Mouse (Mus musculus): ENCODE measurements around the gene Mettl21a. TPM values are rescaled to one million over a fixed set of nuclear protein-coding genes. Genes with fewer than 3 reads are reported as not detected.

Mettl21a gene
- polyA plus RNA-seq, 1 experiment from 2014 or later: 22.0 TPM

DNA sequence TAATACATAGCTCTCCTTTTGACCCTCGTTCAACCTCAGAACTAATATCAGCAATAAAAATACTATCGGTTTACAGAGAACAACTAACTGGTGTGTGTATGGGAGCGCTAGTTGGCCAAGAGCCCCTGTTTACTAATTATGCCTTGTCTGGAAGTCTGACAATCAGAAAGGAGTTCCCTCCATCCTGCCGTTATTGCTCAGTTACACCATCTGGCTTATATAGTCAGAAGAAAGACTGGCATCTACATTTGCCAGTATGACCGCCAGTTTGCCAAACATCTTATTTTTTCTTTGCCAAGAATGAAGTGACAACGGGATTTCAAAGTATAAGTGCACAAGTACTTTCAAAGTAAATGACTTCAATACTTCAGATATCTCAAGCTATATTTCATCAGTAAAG is 24.0 kb upstream of the Mettl21a start:
- Histone ChIP-seq H3K4me2 (replicated peaks; ENCODE audit: low read depth, low read length) (no peak overlapping the region), H3K36me3 (ENCODE audit: control insufficient read depth, insufficient read depth, low read length) (no peaks in the 10 kb centered on the region), H3K4me3 (ENCODE audit: low read depth, low read length) (no peak overlapping the region), H3K9ac (ENCODE audit: low read depth, low read length) (no peak overlapping the region), H3K27ac (ENCODE audit: low read depth, low read length) (no peak overlapping the region), H3K4me1 (replicated peaks; ENCODE audit: control insufficient read depth, insufficient read depth, low read length) (no peaks in the 10 kb centered on the region), H3K27me3 (ENCODE audit: control insufficient read depth, insufficient read depth, low read length) (no peaks in the 10 kb centered on the region), H3K9me3 (ENCODE audit: control insufficient read depth, low read length) (no peaks in the 10 kb centered on the region)
- WGBS: 95% methylated on average over 6 of the region's 6 CpGs
- ATAC-seq (ENCODE audit: low FRiP score) (no peak), DNase-seq (ENCODE audit: low spot score) (no peak)

GRCm38 (mm10) chr1:64639279-64639678 is 22.2 kb upstream of the Mettl21a start:
- 92% methylated on average over 6 of the region's 6 CpGs for WGBS

DNA sequence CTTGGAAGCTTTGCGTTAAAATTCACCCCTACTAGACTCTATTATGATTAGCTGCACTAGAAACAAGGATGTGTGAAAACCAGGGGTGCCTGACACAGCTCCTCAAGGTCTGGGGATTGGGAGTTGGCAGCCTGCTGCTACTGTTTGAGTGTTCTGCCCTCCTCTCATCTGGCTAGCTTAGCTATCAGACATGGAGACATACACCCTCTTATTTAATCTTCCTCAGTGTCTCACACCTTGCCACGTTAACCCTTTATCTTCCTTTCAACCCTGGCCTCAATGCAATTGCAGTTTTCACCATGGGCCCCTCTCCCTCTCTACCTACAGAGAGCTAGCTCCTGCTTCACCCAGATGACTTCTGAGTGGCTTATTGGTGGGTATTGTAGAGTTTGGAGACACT is 18.6 kb upstream of the Mettl21a start:
- Histone ChIP-seq H3K9ac (ENCODE audit: low read depth, low read length) (no peak overlapping the region), H3K4me1 (replicated peaks; ENCODE audit: control insufficient read depth, insufficient read depth, low read length) (no peaks in the 10 kb centered on the region), H3K36me3 (ENCODE audit: control insufficient read depth, insufficient read depth, low read length) (no peaks in the 10 kb centered on the region), H3K4me2 (replicated peaks; ENCODE audit: low read depth, low read length) (no peak overlapping the region), H3K27ac (ENCODE audit: low read depth, low read length) (no peak overlapping the region), H3K9me3 (ENCODE audit: control insufficient read depth, low read length) (no peaks in the 10 kb centered on the region), H3K4me3 (ENCODE audit: low read depth, low read length) (no peak overlapping the region), H3K27me3 (ENCODE audit: control insufficient read depth, insufficient read depth, low read length) (no peaks in the 10 kb centered on the region)
- ATAC-seq (ENCODE audit: low FRiP score): no peak
- WGBS: 82% methylated on average over 2 of the region's 2 CpGs
- DNase-seq (ENCODE audit: low spot score): no peak

More at GRCm38 (mm10) chr1:64639279-64639678, 22.2 kb upstream of the Mettl21a start:
- no peak overlapping the region for H3K27ac ChIP-seq (ENCODE audit: low read depth, low read length)
- H3K4me3 ChIP-seq (ENCODE audit: low read depth, low read length): no peak overlapping the region
- no peaks in the 10 kb centered on the region for H3K27me3 ChIP-seq (ENCODE audit: control insufficient read depth, insufficient read depth, low read length)
- DNase-seq (ENCODE audit: low spot score) (no peak), ATAC-seq (ENCODE audit: low FRiP score) (no peak)
- no peaks in the 10 kb centered on the region for H3K36me3 ChIP-seq (ENCODE audit: control insufficient read depth, insufficient read depth, low read length)
- H3K4me2 ChIP-seq (replicated peaks; ENCODE audit: low read depth, low read length): no peak overlapping the region
- H3K9ac ChIP-seq (ENCODE audit: low read depth, low read length): no peak overlapping the region
- H3K4me1 ChIP-seq (replicated peaks; ENCODE audit: control insufficient read depth, insufficient read depth, low read length): no peaks in the 10 kb centered on the region
- H3K9me3 ChIP-seq (ENCODE audit: control insufficient read depth, low read length): no peaks in the 10 kb centered on the region

GRCm38 (mm10) chr1:64633237-64633636 is 16.2 kb upstream of the Mettl21a start:
- H3K27me3 ChIP-seq (ENCODE audit: control insufficient read depth, insufficient read depth, low read length): no peaks in the 10 kb centered on the region
- no peak for DNase-seq (ENCODE audit: low spot score)
- no peaks in the 10 kb centered on the region for H3K4me1 ChIP-seq (replicated peaks; ENCODE audit: control insufficient read depth, insufficient read depth, low read length)
- WGBS: 84% methylated on average over 3 of the region's 3 CpGs
- H3K27ac ChIP-seq (ENCODE audit: low read depth, low read length): no peak overlapping the region
- ATAC-seq (ENCODE audit: low FRiP score): no peak
- no peaks in the 10 kb centered on the region for H3K36me3 ChIP-seq (ENCODE audit: control insufficient read depth, insufficient read depth, low read length)
- H3K4me3 ChIP-seq (ENCODE audit: low read depth, low read length): no peak overlapping the region
- no peak overlapping the region for H3K9ac ChIP-seq (ENCODE audit: low read depth, low read length)
- no peaks in the 10 kb centered on the region for H3K9me3 ChIP-seq (ENCODE audit: control insufficient read depth, low read length)
- no peak overlapping the region for H3K4me2 ChIP-seq (replicated peaks; ENCODE audit: low read depth, low read length)

- Histone ChIP-seq H3K4me2 (replicated peaks; ENCODE audit: low read depth, low read length) (no peak overlapping the region), H3K36me3 (ENCODE audit: control insufficient read depth, insufficient read depth, low read length) (no peaks in the 10 kb centered on the region), H3K9ac (ENCODE audit: low read depth, low read length) (no peak overlapping the region), H3K27me3 (ENCODE audit: control insufficient read depth, insufficient read depth, low read length) (no peaks in the 10 kb centered on the region), H3K4me1 (replicated peaks; ENCODE audit: control insufficient read depth, insufficient read depth, low read length) (no peaks in the 10 kb centered on the region), H3K9me3 (ENCODE audit: control insufficient read depth, low read length) (no peaks in the 10 kb centered on the region), H3K4me3 (ENCODE audit: low read depth, low read length) (no peak overlapping the region), H3K27ac (ENCODE audit: low read depth, low read length) (no peak overlapping the region)
- WGBS: 83% methylated on average over 5 of the region's 5 CpGs
- no peak for ATAC-seq (ENCODE audit: low FRiP score)
- DNase-seq (ENCODE audit: low spot score): no peak
Measured at GRCm38 (mm10) chr1:64631526-64631925, 14.5 kb upstream of the Mettl21a start.

DNA sequence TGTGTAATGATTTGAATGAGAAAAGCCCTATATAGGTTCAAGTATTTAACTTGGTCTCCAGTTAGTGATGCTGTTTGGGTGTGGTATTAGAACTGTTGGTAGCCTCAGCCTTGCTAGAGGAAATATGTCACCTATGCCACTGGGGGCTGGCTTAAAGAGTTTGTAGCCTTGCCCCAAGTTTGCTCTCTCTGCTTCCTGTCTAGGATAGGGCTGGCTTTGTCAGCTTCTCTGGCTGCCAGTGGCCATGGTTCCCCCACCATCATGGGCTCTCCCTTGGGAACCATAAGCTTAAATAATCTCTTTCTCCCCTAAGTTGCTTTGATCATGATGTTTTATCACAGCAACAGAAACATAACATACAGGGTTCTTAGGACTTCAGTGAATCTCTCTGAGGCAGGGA is 8.2 kb upstream of the Mettl21a start:
- H3K9ac ChIP-seq (ENCODE audit: low read depth, low read length): no peak overlapping the region
- no peaks in the 10 kb centered on the region for H3K4me1 ChIP-seq (replicated peaks; ENCODE audit: control insufficient read depth, insufficient read depth, low read length)
- ATAC-seq (ENCODE audit: low FRiP score) (no peak), DNase-seq (ENCODE audit: low spot score) (no peak)
- no peaks in the 10 kb centered on the region for H3K36me3 ChIP-seq (ENCODE audit: control insufficient read depth, insufficient read depth, low read length)
- no peaks in the 10 kb centered on the region for H3K27me3 ChIP-seq (ENCODE audit: control insufficient read depth, insufficient read depth, low read length)
- no peak overlapping the region for H3K4me3 ChIP-seq (ENCODE audit: low read depth, low read length)
- no peak overlapping the region for H3K27ac ChIP-seq (ENCODE audit: low read depth, low read length)
- no peaks in the 10 kb centered on the region for H3K9me3 ChIP-seq (ENCODE audit: control insufficient read depth, low read length)
- no peak overlapping the region for H3K4me2 ChIP-seq (replicated peaks; ENCODE audit: low read depth, low read length)

DNA sequence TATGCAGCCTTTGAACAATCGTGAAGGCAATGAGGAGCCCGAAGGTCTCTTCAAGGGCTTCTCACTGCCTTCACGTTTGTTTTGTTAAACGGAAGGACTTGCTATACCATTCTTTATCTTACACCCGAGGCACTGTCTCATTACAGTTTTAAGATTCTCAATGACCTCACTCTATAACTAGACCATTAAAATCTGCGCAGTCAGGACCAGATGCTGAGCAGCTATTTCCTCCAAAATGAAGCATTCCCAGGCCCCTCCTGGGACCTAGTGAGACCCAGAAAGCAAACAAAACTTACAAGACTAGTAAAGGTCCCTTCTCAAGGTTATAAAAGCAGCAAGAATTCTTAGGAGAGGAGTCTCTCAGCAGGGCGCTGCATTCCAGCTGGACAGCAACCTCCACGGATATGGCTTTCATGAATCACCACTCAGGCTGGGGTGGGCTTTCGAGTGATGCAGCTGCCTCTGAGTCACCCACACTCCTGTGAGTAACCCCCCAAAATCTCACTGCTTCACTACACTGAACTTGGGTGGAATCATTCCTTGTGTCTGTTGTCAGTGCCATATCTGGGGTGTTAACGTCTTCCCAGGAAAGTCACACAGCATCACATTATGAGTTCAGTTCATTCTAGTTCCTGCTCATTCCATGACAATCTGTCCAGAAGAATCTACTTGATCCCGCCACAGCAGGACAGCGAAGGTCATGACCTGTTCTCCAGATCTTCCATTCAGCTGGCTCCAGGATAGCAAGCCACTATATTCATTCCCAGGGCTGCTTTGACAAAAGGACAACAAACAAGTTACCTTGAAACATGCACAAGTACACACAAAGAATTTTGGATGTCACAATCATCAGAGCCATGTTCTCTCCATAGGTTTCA is 6.8 kb upstream of the Mettl21a start:
- Histone ChIP-seq H3K4me1 (replicated peaks; ENCODE audit: control insufficient read depth, insufficient read depth, low read length) (no peaks in the 10 kb centered on the region), H3K27me3 (ENCODE audit: control insufficient read depth, insufficient read depth, low read length) (no peaks in the 10 kb centered on the region), H3K9ac (ENCODE audit: low read depth, low read length) (no peak overlapping the region), H3K9me3 (ENCODE audit: control insufficient read depth, low read length) (no peaks in the 10 kb centered on the region), H3K36me3 (ENCODE audit: control insufficient read depth, insufficient read depth, low read length) (no peaks in the 10 kb centered on the region), H3K4me2 (replicated peaks; ENCODE audit: low read depth, low read length) (no peak overlapping the region), H3K27ac (ENCODE audit: low read depth, low read length) (no peak overlapping the region), H3K4me3 (ENCODE audit: low read depth, low read length) (no peak overlapping the region)
- 54% methylated on average over 12 of the region's 12 CpGs for WGBS
- DNase-seq (ENCODE audit: low spot score) (no peak), ATAC-seq (ENCODE audit: low FRiP score) (no peak)

DNA sequence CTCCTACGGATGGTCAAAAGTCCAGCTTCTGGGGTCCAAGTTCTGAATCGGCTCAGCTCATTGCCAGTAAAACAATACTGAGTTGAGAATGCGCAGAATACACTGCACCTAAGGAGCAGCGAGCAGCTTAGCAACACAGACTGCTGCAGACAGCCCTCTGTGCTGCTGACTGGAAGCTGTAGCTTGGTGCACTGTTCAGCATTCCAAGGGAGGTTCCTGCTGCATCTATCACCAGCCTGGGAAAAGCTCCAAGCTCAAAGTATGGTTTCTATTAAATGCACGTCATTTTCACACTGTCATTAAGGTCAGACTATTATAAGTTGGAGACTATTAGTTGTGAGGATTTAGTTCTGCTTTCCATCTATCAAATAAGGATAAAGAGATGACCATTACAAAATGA is 4.1 kb upstream of the Mettl21a start:
- Histone ChIP-seq H3K9ac (ENCODE audit: low read depth, low read length) (no peak overlapping the region), H3K27ac (ENCODE audit: low read depth, low read length) (no peak overlapping the region), H3K9me3 (ENCODE audit: control insufficient read depth, low read length) (no peaks in the 10 kb centered on the region), H3K27me3 (ENCODE audit: control insufficient read depth, insufficient read depth, low read length) (no peaks in the 10 kb centered on the region), H3K4me2 (replicated peaks; ENCODE audit: low read depth, low read length) (no peak overlapping the region), H3K36me3 (ENCODE audit: control insufficient read depth, insufficient read depth, low read length) (no peaks in the 10 kb centered on the region), H3K4me3 (ENCODE audit: low read depth, low read length) (no peak overlapping the region), H3K4me1 (replicated peaks; ENCODE audit: control insufficient read depth, insufficient read depth, low read length) (no peaks in the 10 kb centered on the region)
- ATAC-seq (ENCODE audit: low FRiP score): no peak
- 88% methylated on average over 5 of the region's 5 CpGs for WGBS
- no peak for DNase-seq (ENCODE audit: low spot score)

GRCm38 (mm10) chr1:64618226-64618625 is 1.2 kb upstream of the Mettl21a start:
- H3K4me2 ChIP-seq (replicated peaks; ENCODE audit: low read depth, low read length): no peak overlapping the region
- no peak for DNase-seq (ENCODE audit: low spot score)

More at GRCm38 (mm10) chr1:64618226-64618625, 1.2 kb upstream of the Mettl21a start:
- WGBS: 85% methylated on average over 3 of the region's 3 CpGs
- Histone ChIP-seq H3K9me3 (ENCODE audit: control insufficient read depth, low read length) (no peaks in the 10 kb centered on the region), H3K9ac (ENCODE audit: low read depth, low read length) (no peak overlapping the region), H3K27ac (ENCODE audit: low read depth, low read length) (no peak overlapping the region), H3K4me3 (ENCODE audit: low read depth, low read length) (no peak overlapping the region), H3K27me3 (ENCODE audit: control insufficient read depth, insufficient read depth, low read length) (no peaks in the 10 kb centered on the region), H3K36me3 (ENCODE audit: control insufficient read depth, insufficient read depth, low read length) (0 out of 2 replicates have a peak, but pooled peaks cover 3% of the 10 kb centered on the region), H3K4me1 (replicated peaks; ENCODE audit: control insufficient read depth, insufficient read depth, low read length) (no peaks in the 10 kb centered on the region)
- ATAC-seq (ENCODE audit: low FRiP score): no peak

Data from hindbrain, embryonic 11.5 days (tissue).